Mouse (Mus musculus) embryo, embryonic 10.5 days (tissue): Measurements from ENCODE around the gene Egr4.

Source experiments
- DNase-seq: peaks from one replicate; pipeline ENCODE4 v3.0.0-alpha.2; 2015; ENCODE audit warnings: low spot score

The Egr4 gene

DNA sequence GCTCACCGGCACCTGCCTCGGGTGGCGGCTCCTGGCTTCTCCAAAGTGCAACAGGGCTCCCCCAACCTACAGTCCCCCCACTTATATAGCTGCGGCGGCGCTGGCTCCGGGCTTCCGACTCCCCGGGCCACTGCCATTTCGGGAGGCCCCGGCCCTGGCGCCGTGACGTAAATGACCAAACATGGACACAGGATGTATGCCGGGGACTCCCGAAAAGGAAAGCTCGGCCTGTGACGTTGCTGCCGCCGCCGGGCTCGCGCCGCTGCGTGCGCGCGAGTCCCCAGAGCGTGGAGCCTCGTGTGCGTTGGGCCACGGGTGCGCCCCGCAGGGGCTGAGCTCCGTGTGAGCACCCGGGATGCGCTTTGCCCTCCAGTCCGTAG is at the start of gene Egr4:
TSS of gene Egr4 (minus strand) at position 59 of the 380 bp plus-strand sequence.
- peak; percentile 68 for DNase-seq

DNA sequence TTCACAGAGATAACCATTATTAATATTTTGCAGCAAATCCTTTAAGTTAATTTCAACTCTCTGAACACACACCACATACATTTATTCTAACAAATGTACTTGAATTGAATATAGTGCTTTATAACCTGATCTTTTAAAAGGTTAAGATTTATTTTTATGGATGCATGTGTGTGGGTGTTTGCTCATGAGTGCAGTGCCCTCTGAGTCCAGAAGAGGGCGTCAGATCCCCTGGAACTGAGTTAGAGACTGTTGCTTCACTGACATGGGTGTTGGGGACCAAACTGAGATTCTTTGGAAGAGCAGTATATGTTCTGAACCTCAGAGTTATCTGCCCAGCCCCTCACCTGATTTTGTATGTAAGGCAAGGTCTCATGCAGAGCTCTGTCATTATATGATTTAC is 49.0 kb upstream of the Egr4 start:
- no peak for DNase-seq

DNA sequence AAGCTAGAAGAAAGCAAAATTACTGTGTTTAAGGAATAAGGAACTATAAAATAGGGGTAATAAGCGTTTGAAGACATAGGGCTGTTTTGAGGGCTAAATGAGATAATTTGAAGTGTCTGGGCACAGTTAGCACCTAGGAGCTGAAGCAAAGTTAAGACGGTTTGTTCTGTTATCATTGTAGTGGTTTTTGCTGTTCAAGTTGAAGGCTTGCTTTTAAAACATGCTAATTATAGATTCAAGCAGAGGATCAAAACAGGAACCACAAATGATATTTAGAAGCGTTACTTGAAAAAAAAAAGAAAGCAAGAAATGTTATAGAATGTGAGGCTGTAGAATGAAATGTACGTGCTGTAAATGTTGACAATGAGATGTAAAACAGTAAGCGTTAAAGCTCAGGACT is 34.3 kb upstream of the Egr4 start:
- no peak for DNase-seq

DNA sequence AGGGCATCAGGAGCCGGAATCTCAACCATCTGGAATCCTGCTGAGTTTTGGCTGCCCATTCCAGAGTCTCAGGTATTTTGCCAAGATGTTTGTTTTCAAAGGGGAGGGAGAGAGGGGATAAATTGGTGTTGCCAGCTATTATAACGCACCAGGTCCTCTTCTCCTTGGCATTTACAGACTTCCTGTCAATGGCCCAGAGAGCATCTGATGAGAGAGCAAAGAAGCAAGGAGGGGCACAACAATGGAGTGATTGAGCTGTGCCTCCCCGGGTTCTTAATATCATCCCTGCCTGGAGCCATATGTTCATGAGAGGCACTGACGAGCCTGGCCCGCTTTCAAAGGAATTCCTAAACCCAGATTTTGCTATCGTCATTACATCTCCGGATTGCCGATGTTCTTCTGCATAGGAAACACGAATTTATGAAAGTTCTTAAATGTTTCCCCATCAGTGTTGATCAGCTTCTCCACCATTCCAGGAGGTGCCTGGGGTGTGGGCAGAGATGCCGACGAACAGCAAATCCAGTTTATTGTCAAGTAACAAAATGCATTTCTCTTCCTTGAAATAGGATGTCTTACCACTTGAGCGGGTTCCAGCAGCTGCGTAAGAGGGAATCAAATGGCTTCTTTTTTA is 31.0 kb upstream of the Egr4 start:
- DNase-seq: no peak

DNA sequence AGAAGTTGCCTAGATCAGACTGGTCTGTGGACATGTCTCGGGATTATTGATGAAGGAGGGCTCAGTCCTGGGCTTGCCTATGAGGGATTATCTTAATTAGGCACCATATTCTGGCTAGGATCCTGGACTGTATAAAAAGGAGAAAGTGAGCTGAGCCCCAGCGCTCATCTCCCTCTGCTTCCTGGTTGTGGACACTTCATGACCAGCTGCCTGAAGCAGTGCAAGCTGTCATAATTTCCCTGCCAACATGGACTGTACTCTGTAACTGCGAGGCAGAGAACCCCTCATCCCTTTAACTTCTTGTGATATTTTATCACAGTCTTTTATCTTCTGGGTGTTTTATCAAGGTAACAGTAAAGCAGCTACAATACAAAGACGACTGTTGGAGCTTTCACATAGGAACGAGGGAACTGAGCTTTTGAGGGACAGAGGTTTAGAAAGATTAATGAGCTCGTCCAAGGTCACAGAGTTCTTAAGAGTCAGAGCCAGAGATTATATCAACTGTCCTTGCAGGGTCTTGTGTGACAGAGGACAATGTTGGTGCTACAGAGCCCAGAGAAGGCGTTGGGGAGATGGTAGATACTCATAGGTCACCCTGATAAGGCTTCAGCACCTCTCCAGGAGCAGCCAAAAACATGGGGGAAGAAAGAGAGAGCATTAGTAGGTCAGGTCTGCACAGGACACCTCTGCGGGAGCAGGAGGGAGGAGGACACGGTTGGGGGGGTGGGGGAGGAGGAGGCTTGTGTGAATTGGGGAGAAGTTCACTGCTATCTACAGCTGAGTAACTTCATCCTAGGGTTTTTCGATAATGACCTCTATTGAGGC is 30.2 kb upstream of the Egr4 start:
- DNase-seq: no peak

DNA sequence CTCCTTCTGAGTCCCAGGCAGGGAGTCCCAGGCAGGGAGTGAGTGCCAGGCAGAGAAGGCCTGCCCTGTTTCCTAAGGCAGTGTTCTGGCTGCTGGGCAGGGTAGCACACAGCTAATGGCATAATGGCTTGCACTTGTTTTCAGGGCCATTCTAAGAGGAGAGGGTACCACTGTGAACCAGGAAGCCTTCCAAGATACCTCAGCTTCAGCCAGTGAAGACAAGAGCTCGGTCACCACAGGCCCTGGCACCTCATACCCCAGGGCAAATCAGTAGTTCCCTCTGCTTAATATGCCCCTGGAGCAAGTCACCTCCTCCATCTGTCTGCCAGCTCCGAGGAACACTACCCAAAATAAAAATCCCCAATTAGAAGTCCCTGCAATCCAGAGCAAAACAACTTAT is 9.4 kb upstream of the Egr4 start:
- DNase-seq: no peak

DNA sequence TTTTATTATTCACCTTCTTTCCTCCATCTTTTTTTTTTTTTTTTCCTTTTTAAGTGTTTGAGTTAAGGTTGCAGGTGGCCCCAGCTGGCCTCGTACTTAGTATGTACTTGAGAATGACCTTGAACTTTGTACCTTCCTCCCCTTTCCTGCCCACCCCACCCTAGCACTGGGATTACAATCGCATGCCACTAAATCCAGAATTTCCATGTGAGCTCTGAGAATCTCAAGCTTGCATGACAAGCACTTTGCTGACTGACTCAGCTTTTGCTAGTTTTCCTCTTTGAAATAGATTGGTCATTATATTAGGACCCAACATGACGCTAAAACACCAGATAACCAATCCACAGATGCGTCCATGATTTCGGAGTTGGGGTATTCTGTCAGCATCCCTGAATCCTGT is 8.6 kb upstream of the Egr4 start:
- DNase-seq: no peak

DNA sequence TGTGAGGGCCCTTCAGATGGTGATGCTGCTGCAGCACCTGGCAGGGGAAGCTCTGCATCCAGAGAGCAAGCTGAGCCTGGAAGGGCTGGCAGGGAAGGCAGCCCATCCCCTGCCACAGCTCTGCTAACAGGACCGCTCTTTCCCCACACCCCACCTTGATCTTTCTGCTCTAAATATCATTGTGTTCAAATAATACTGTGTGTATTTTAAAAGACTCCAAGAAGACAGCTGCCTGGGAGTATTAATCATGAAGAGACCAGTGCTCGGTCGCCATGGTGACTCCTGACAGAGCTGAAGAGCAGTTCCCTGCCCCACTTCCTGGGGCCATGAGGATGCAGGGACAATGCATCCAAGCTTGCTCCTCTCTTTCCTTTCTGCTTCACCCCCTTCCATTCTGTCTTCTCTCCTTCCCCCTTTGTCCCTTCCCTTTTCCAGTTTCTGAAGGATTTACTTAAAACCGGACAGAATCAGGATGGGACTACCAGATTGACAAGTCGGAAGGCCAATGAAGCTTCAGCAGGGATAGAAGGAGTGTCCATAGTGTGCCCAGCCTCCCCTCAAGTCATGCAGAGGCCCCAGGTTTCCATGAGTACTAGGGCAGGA is 4.8 kb upstream of the Egr4 start:
- peak; percentile 30 for DNase-seq

DNA sequence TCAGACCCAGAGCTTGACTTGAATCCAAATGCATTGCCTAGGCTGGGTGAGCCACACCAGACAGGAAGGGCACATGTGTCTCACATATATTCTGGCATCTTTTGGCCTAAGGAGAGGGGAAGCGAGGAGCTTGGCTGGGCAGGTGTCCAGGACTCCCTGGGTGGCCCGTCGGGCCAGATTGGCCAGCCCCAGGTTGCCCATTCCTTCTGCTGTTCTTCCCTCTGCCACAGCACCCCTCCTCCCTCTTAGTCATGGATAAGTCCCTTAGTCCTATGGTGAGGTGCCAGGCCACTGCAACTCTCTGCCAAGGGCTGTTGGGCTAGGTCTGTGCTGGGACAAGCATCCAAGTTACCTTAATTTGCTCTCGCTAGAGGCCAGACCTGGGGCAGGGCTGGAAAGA is 2.6 kb upstream of the Egr4 start:
- DNase-seq: no peak

DNA sequence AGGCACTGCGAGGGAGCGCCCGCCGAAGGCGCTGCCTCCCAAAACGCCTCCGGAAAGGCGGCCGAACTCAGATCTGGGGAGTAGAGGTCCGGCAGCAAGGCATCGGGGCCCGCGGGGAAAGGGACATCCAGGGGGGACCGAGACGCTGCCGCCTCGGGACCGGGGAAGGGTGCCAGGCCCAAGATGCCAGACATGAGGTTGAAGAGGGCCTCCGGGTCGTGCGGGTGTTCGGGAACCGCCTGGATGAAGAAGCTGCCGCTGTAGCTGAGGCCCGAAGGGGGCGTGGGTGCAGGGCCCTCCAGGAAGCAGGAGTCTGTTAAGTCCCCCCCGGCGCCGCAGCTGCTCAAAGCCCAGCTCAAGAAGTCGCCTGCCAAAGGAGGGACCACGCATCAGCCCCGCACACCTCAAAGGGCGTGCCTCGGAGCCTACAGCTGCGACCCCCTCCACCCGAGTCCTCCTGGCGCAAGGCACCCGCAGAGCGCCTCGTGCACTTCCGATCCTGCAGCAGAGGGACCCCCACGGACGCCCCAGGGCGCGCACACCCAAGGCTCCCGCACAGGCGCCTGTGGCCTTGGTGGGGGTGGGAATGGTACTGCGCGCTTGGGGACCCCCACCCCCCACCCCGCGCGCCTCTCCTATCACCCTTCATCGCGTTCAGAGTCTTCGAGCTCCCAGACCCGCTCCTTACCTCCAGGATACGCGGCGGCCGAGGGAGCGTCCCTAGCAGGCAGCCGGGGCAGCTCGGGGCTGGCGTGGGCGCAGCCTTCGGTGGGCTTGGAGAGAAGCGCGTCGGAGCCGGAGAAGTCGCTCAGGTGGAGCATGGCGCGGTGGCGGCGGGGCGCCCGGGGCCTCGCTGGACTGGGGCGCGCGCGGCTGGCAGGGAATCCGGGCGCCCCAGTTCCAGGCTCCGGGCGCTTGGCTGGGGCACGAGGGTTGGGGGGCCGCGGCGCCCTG is 535 bp downstream of the Egr4 start:
- DNase-seq: peak; percentile 28

DNA sequence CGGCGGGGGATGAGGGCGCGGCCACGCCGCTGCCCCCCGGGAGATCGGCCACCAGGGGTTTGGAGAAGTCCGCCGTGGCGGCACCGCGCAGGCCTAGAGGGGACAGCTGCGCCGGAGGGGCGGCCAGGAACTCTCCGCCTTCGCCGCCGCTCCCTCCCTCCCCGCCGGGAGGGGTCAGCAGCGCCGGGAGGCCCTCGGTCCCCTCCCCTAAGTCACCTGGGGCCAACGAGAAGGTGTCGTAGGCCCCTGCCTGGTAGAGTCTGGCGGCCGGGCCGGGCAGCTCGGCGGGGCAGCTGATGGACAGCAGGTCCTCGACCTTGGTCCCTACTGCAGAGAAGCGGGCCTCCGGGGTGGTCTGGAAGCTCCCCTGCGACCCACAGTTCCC is 1.3 kb downstream of the Egr4 start:
- DNase-seq: peak; percentile 2

DNA sequence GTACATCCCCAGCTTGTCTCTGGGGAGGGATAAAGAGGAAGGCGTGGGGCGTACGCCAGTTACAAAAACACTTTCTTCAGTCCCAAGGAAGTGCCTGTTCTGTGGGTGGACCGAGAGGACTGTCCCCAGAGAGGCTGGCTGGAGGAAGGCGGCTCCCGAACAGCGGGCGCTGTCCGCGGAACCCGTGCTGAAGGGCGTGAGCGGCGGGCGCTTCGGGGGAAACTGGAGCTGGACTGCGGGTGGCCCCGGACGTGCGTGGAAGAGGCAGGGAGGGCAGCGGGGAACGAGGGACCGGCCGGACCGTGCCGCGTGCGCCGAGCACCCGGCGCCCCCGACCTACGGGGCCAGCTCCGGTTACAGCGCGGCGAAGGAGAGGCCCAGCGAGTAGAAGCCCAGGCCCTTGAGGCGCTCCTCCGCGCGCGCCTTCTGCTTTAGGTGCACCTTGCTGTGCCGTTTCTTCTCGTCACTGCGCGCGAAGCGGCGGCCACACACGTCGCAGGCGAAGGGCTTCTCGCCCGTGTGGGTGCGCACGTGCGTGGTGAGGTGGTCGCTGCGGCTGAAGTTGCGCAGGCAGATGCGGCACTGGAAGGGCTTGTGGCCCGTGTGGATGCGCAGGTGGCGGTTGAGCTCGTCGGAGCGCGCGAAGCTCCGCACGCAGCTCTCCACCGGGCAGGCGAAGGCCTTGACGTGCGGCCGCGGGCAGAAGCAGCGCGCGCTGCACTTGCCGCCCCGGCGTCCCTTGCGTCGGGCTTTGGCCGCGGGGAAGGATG is 1.9 kb downstream of the Egr4 start:
- DNase-seq: peak; percentile 67

DNA sequence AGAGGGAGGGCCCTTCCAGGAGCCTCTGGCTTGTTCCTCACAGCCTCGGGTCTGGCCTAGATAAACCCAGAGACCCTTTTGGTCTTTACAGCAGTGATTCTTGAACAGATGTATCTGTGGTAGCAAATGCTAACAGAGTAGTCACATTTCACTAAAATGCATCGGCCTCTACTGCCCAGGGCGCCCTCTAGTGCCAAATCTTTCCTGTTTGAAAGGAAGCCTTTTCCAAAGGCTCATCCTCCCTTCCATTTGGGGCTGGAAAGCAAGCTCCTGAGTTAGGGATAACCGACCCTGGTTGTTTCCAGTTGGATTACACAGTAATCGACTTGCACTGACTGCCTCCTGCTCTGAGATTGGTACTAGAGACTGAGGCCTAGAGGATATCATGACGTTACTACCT is 2.9 kb downstream of the Egr4 start:
- peak; percentile 86 for DNase-seq

DNA sequence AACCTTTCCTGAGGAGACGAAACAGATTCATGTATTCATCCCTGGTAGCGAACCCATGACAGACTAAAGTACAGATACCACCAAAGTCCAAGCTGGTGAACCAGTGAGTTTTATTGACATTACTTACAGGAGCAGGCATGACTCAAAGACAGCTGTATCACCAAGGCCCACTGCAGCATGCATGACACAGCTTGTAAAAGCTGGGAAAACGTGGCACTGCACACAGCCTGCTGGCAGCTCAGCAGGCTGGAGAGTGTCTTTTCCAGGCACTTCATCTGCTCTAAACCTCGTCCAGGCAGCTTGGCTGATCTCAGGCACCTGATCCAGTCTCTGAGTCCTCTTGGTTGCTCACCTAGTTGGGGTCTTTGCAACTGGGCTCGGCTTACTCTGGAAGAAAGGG is 4.8 kb downstream of the Egr4 start:
- DNase-seq: no peak

DNA sequence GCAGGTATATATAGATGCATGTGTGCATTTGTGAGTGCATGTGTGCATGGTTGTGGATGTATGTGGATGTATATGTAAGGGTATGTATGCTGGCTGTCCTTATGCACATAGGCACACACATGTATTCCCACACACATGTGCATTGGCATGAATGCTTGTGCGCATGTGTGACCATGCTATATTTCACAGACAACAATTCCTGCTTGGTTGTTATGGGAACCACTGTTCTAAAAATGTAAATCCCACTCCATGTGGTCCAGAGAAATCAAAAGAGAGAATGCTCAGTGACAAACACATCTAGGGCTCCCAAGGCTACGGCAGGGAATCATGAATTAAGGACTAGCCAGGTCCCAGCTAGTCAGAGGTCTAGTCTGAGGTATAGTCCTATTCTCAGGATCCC is 8.5 kb downstream of the Egr4 start:
- no peak for DNase-seq

DNA sequence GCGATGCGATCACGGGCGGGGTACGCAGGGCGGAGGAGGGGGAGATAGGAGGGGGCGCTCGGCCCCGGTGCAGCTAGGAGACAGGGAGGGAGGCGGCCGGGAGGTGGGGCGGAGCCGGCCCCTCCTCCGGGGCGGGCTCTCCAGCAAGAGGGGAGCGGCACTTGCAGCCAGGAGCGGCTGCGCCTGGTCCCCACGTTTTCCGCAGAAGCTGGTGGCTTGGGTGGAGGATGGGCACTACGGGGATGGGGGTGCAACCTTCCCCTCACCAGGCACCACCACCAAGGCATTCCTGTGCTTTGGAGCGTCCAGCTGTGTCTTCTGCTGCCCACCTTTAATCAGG is 10.5 kb downstream of the Egr4 start, which contains the start of gene Fbxo41:
TSS of gene Fbxo41 (minus strand) at position 84 of the 340 bp plus-strand sequence.
- DNase-seq: peak; percentile 67

DNA sequence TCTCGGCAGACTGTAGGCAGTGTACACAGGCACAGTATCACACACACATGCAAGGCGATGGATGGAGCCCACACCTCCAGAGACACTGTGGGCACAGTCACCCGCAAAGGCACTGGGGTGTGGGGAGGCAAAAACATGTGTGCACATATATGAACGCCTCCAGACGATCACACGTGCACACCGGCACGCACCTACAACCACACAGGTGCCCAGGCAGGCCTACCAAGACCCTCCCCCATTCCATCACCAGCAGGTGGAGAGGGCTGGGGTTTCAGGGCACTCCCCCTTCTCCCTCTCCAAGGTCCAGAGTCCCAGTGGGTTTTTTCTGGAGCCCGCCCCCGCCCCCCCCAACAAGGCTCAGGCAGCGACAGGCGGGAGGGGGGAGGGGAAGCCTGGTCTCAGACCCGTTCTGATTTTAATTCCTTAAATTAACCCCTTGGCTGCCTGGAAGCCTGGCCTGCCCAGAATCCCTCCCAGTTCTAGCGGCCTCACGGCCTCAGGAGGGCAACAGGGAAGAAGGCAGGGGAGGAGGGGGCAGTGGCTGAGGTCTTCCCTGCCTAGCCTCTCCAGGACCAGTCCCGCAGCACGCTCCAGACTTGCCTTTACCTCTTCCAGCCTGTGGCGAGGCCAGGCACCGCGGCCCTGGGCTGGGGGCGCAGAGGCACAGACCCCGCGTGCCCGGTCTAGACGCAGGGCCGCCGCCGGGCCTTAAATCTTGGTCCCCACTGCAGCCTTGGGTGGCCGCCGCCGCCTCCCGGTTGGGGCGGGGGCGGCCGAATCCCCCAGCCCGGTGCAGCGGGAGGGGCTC is 11.1 kb downstream of the Egr4 start:
- DNase-seq: peak; percentile 61

DNA sequence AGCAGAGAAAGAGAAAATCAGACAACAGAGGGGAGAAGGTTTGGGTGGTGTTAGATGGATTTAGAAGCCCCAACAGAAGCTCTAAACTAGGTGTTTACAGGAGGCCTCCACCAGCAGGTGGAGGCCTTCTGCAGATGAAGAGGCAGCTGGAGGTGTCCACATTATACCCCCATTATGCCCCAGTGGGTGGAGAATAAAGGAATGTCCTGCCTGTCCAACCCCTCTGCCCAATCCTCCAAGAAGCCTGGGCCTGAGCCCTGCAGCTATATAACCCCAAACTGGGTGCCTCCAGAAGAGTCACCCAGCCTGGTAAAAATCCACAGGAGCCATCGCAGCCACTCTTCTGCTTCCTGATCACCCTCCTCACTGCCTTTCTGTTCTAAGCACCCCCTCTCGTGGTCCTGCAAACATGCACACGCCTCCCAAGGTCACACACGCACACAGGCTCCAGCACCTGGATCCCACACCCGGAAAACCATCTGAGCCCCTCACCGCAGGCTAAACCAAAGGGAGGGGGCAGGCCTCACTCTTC is 11.8 kb downstream of the Egr4 start:
- no peak for DNase-seq

DNA sequence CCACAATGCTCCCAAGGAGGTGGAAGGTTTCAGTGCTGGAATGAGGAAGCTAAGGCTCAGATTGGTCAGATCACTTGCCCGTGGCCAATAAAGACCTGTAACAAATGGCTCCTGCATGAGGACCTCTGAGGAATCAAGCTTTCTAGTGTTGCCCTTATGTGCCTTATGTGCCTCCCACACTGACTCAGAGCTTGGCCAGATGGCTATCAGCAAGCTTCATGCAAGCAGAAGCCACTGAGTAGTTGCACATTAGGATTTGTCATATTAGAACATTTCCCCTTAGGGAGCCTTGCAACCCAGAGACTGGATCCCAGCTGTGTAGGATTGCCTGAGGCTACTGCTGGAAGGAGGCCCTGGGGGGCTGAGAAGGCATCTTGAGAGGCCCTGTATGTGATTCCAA is 13.0 kb downstream of the Egr4 start:
- no peak for DNase-seq

DNA sequence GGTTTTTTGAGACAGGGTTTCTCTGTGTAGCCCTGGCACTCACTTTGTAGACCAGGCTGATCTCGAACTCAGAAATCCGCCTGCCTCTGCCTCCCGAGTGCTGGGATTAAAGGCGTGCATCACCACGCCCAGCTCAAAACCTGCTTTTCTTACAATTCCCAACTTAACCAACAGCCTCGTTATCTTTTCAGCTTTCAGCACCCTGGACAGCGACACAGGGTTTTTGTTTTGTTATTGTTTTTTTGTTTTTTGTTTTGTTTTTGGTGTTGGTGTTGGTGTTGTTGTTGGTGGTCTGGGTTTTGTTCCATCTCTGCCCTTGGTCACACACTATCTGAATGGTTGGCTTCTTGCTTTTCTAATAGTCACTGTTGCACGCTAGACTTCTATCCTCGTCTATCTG is 15.2 kb downstream of the Egr4 start:
- peak; percentile 54 for DNase-seq
